Mouse (Mus musculus) liver, embryonic 16.5 days (tissue): ENCODE data around the gene Magi2. TPM values are rescaled to one million over a fixed set of nuclear protein-coding genes. Genes with fewer than 3 reads are reported as not detected.

Experiments used
- ATAC-seq: fragments of 200-750 bp; cut with Nextera tagmentation; 2 replicates; pipeline ENCODE4 v1.8.0; 2017; ENCODE audit warnings: low read depth, mild to moderate bottlenecking, moderate number of reproducible peaks, moderate library complexity
- H3K27ac ChIP-seq: fragments of 300-500 bp; sonication (generic); 2 replicates; pipeline ENCODE4 v1.5.1; 2014; ENCODE audit warnings: mild to moderate bottlenecking, low read length
- H3K27me3 ChIP-seq: fragments of 300-500 bp; sonication (generic); 2 replicates; pipeline ENCODE4 v1.6.1; 2014; ENCODE audit warnings: low read depth, low read length, mixed read lengths; ENCODE audit not compliant: control insufficient read depth, insufficient read depth
- H3K36me3 ChIP-seq: fragments of 300-500 bp; sonication (generic); 2 replicates; pipeline ENCODE4 v1.6.1; 2014; ENCODE audit warnings: mild to moderate bottlenecking; ENCODE audit not compliant: control insufficient read depth, insufficient read depth
- H3K4me1 ChIP-seq: fragments of 300-500 bp; sonication (generic); 2 replicates; pipeline ENCODE4 v1.6.1; 2014; ENCODE audit warnings: low read depth, low read length, mixed read lengths; ENCODE audit not compliant: control insufficient read depth
- H3K4me2 ChIP-seq: fragments of 300-500 bp; sonication (generic); 2 replicates; pipeline ENCODE4 v1.6.1; 2014; ENCODE audit warnings: low read depth, low read length, mixed read lengths
- H3K4me3 ChIP-seq: fragments of 300-500 bp; sonication (generic); 2 replicates; pipeline ENCODE4 v1.5.1; 2014; ENCODE audit warnings: low read depth, mild to moderate bottlenecking, low read length
- H3K9ac ChIP-seq: fragments of 300-500 bp; sonication (generic); 2 replicates; pipeline ENCODE4 v1.6.1; 2014; ENCODE audit warnings: low read depth, low read length
- H3K9me3 ChIP-seq: fragments of 300-500 bp; sonication (generic); replicated peaks from 2 replicates; pipeline ENCODE4 v1.6.1; 2016; ENCODE audit warnings: low read length; ENCODE audit not compliant: control insufficient read depth
- WGBS: fragments of 180-500 bp; shearing (Covaris S2); extraction: QIAGEN DNeasy Blood & Tissue Kit; methylation state at CpG from one replicate; pipeline ENCODE4 v1.1.7; 2014; ENCODE audit not compliant: insufficient replicate concordance; 5-methylcytosine and 5-hydroxymethylcytosine counted together
- polyA plus RNA-seq: library from polyadenylated mRNA; unstranded; fragments of >200 nt; fragmentation: Nextera tagmentation; extraction: Ambion mirVana; gene quantifications from 2 replicates; pipeline ENCODE4 v1.2.1, GENCODE M21; 2015

Gene Magi2
- polyA plus RNA-seq, 1 experiment from 2014 or later, result 0.34 TPM

DNA sequence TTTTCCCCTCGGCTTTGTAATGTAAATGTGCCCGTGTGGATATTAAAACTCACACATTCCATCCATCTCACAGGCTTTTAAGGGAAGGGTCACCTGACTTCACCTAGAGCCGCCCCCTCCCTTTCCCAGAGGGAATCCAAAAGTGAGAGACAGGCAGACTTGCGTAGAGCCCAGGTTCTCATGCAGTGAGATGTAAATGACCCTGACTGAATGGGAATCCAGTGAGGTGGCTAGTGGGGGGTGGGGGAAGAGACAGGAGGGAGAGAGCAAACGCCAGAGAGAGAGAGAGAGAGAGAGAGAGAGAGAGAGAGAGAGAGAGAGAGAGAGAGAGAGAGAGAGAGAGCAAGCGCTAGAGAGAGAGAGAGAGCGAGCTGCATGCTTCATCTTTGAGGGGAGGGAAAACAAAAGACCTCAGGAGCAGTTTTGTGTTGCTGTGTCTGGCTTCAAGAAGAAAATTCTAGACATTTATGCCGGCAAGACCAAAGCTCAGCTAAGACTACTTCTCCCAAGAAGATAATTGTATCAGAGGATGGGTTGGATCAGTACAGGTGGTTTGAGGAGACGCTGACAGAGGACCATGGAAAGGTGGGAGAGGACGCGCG is 680.6 kb downstream of the Magi2 start:
- Histone ChIP-seq H3K4me3 (no peak overlapping the region), H3K9ac (no peak overlapping the region), H3K27me3 (no peaks in the 10 kb centered on the region; the same call in none of the 2 replicates), H3K27ac (no peak overlapping the region), H3K36me3 (no peaks in the 10 kb centered on the region), H3K9me3 (no peaks in the 10 kb centered on the region), H3K4me2 (no peak overlapping the region), H3K4me1 (no peaks in the 10 kb centered on the region)
- WGBS, result 8% methylated on average over 11 of the region's 12 CpGs
- ATAC-seq, result no peak

DNA sequence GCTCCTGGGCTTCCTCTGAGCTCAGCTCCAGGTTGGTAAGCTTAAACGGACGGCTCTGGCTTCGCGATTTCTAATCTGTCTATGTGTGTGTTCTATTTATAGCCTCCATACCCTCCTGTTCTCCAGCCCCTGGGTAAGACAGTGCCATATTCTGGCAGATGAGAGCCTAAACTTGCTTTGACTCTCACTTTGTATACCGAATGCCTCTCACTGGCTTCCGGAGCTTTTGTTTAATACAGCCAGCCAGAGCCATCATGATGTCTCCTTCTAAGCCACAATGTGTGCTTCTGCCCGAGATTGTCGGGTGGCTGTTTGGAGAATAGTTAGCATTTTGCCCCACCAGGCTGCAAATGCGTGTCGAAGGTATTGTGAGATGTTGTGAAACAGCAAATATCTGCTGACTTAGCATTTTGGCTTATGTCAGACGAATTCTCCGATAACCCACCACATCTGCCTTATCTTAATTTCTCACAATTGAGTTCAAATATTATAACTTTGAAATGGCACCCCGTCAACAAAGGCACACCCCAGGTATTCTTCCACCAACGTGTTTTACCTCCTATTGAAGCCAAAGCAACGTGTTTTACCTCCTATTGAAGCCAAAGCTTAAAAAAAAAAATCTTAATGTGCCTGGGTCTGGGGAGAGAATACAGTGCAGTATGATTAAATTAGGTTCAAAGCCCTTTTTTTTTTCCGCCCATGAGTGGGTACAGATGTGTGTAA is 681.3 kb downstream of the Magi2 start:
- no peak for ATAC-seq
- H3K27ac ChIP-seq, result no peak overlapping the region
- H3K9ac ChIP-seq, result no peak overlapping the region
- no peak overlapping the region for H3K4me2 ChIP-seq
- H3K4me3 ChIP-seq, result no peak overlapping the region
- no peaks in the 10 kb centered on the region for H3K9me3 ChIP-seq
- WGBS, result 4% methylated on average over 16 of the region's 16 CpGs
- no peaks in the 10 kb centered on the region; the same call in none of the 2 replicates for H3K27me3 ChIP-seq
- no peaks in the 10 kb centered on the region for H3K4me1 ChIP-seq
- no peaks in the 10 kb centered on the region for H3K36me3 ChIP-seq

DNA sequence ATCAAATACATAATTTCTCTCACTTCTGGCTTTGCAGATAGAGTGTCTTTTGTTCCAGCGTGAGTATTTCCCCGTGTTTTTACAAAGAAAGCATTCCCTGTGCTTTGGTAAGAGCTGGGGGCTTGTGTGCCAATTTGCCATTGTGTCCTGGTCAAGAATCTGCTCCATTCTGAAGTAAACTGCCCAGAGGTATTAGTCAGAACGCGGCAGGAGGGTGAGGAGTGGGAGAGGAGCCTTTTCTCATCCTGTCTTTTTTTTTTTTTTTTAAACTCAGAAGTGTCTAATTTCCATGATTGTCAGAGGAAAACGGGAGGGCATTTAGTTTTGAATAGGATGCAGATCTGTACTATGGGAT is 681.8 kb downstream of the Magi2 start:
- H3K9ac ChIP-seq, result no peak overlapping the region
- H3K4me3 ChIP-seq, result no peak overlapping the region
- H3K4me2 ChIP-seq, result no peak overlapping the region
- no peaks in the 10 kb centered on the region for H3K9me3 ChIP-seq
- 1% methylated on average over 5 of the region's 5 CpGs for WGBS
- no peaks in the 10 kb centered on the region for H3K36me3 ChIP-seq
- H3K4me1 ChIP-seq, result no peaks in the 10 kb centered on the region
- no peak for ATAC-seq
- no peaks in the 10 kb centered on the region; the same call in none of the 2 replicates for H3K27me3 ChIP-seq
- no peak overlapping the region for H3K27ac ChIP-seq

DNA sequence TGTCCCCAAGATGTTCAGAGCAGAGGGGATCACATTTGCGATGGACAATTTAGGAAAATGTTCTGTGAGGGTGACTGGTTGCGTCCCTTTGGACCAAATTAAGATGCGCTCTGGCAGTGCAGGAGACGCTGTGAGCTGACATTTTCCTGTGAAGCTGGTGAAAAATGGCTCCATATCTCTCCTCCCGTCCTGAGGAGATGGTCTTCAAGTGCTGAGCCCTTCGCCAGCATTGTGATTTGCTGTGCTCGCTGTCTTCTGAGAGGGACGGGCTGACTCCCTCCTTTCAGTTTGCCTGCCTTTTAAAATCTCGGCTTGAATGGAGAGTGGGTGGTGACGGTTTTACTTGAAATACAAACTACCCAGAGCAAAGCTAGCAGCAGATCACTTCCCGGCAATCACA is 682.2 kb downstream of the Magi2 start:
- no peaks in the 10 kb centered on the region for H3K36me3 ChIP-seq
- H3K4me3 ChIP-seq, result no peak overlapping the region
- no peaks in the 10 kb centered on the region for H3K9me3 ChIP-seq
- ATAC-seq, result no peak
- 7% methylated on average over 11 of the region's 11 CpGs for WGBS
- H3K27ac ChIP-seq, result no peak overlapping the region
- H3K27me3 ChIP-seq, result no peaks in the 10 kb centered on the region; the same call in none of the 2 replicates
- H3K4me2 ChIP-seq, result no peak overlapping the region
- no peaks in the 10 kb centered on the region for H3K4me1 ChIP-seq
- H3K9ac ChIP-seq, result no peak overlapping the region

DNA sequence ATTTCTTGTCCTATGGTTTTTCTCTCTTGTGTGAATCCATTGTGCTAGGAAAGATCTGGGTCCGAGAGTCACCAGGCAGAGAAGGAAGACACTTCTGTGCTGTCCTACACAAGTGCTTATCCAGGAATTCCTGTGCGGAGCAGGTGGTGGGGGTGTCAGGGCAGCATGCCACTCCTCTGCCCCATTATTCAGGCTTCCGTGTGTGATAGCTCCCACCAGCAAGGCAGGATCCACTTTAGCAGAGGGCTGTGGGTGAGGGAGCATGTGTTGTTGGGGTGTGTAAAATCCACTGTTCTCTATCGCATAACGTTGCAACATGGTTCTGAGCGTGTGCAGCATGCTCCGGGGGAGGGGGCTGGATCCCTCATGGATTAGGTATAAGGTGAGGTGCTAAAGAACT is 682.8 kb downstream of the Magi2 start:
- no peak overlapping the region for H3K4me2 ChIP-seq
- 61% methylated on average over 7 of the region's 7 CpGs for WGBS
- no peak overlapping the region for H3K9ac ChIP-seq
- H3K27me3 ChIP-seq, result no peaks in the 10 kb centered on the region; the same call in none of the 2 replicates
- no peaks in the 10 kb centered on the region for H3K36me3 ChIP-seq
- no peak overlapping the region for H3K27ac ChIP-seq
- H3K9me3 ChIP-seq, result no peaks in the 10 kb centered on the region
- no peaks in the 10 kb centered on the region for H3K4me1 ChIP-seq
- H3K4me3 ChIP-seq, result no peak overlapping the region
- no peak for ATAC-seq

DNA sequence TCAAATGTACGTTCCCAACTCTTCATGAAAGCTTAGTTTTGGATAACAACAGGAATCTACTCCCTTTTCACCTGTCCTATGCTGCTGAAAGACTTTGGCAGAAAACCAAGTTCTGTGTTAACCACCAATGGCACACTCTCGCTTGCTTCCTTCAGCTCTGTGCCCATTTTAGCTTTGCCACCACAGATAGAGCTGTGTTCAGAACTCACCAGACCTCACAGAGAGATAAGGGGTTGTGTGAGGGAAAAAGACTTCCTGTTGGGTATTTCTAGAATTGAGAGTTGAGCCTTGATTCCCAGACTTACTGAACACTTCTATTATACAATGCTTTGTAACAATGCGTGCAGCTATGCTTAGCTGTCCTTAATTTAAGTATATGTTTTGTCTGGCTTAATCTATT is 705.3 kb downstream of the Magi2 start:
- no peak for ATAC-seq
- 37% methylated on average over 3 of the region's 3 CpGs for WGBS
- H3K4me3 ChIP-seq, result no peak overlapping the region

DNA sequence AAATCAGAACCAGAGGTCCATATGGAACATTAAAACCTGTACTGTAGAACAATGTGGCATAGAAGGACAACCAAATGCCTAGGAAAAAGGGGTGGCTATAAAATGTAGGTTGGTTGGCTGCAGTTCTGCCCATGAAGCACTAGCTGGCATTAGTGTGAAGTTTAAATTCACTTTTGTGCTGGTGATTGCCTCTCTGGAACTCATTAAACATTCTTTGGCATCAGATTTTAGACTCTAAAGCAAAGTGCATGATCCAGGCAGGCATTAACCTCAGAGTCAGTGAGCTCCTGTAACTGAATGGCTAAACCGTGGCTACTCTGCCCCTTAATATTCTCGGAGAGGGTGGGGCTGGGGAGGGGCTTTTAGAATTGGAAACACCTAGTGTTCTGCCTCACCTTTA is 706.4 kb downstream of the Magi2 start:
- no peak for ATAC-seq
- Histone ChIP-seq H3K4me2 (no peak overlapping the region), H3K36me3 (no peaks in the 10 kb centered on the region), H3K27me3 (no peaks in the 10 kb centered on the region), H3K9me3 (no peaks in the 10 kb centered on the region), H3K4me3 (no peak overlapping the region), H3K27ac (no peak overlapping the region), H3K9ac (no peak overlapping the region), H3K4me1 (no peaks in the 10 kb centered on the region)
- WGBS, result 54% methylated on average over 2 of the region's 2 CpGs

More for the DNA sequence above, 705.3 kb downstream of the Magi2 start:
- H3K4me2 ChIP-seq, result no peak overlapping the region
- no peaks in the 10 kb centered on the region for H3K27me3 ChIP-seq
- no peaks in the 10 kb centered on the region for H3K9me3 ChIP-seq
- no peak overlapping the region for H3K27ac ChIP-seq
- no peaks in the 10 kb centered on the region for H3K36me3 ChIP-seq
- no peak overlapping the region for H3K9ac ChIP-seq
- no peaks in the 10 kb centered on the region for H3K4me1 ChIP-seq

DNA sequence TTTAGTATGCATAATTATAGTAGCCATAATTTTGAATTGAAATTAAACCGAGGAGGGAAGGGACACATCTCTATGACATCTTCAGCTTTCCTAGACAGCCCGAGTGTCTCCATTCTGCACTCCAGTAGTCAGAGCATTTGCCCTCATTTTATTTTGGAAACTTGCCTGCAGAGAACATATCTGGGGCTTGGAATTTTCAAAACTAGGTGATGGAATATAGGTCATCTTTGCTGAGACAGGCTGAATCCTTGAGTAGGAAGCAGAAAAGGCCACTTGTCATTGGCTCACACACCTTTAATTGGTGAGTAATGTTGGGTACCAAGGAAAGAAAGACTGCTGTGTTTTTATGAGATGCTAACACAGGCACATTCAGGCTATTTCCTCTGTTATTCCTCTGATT is 724.3 kb downstream of the Magi2 start:
- no peak overlapping the region for H3K4me3 ChIP-seq
- H3K9me3 ChIP-seq, result no peaks in the 10 kb centered on the region
- no peak overlapping the region for H3K27ac ChIP-seq
- H3K36me3 ChIP-seq, result no peaks in the 10 kb centered on the region
- no peak overlapping the region for H3K4me2 ChIP-seq
- 48% methylated on average over 2 of the region's 2 CpGs for WGBS
- no peaks in the 10 kb centered on the region for H3K27me3 ChIP-seq
- no peak for ATAC-seq
- no peak overlapping the region for H3K9ac ChIP-seq
- no peaks in the 10 kb centered on the region for H3K4me1 ChIP-seq

DNA sequence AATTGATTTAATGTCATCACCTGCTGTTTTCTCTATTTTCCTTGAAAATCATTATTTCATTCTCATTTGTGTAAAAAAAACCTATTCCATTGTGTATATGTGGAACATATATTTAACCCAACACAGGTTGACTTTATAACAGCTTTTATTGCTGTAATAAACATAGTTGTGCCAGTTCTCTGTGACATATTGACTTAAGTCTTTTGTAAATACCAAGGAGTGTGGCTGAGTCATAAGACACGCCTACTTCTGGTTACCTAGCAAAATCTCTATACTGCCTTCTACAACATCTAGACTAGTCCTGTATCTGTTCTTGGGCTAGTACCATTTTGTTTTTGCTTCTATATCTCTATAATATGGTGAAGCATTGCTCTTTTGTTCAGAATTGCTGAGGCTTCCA is 737.3 kb downstream of the Magi2 start:
- H3K9ac ChIP-seq, result no peak overlapping the region
- no peaks in the 10 kb centered on the region for H3K27me3 ChIP-seq
- WGBS, result 48% methylated on average over 1 of the region's 1 CpGs
- no peaks in the 10 kb centered on the region for H3K36me3 ChIP-seq
- H3K9me3 ChIP-seq, result no peaks in the 10 kb centered on the region
- no peak overlapping the region for H3K4me2 ChIP-seq
- no peak overlapping the region for H3K27ac ChIP-seq
- no peak for ATAC-seq
- H3K4me1 ChIP-seq, result no peaks in the 10 kb centered on the region
- H3K4me3 ChIP-seq, result no peak overlapping the region
